Mouse (Mus musculus) CD4-positive, CD25-positive, alpha-beta regulatory T cell, adult 4 months (primary cell): ENCODE data around the gene Fam172a. TPM values are rescaled to one million over a fixed set of nuclear protein-coding genes. Genes with fewer than 3 reads are reported as not detected.

ENCODE experiments used
- ATAC-seq: one replicate; pipeline ENCODE4 v1.8.0; 2017
- polyA plus RNA-seq, 2 experiments: library from polyadenylated mRNA; unstranded; fragments of 100-300 nt; shearing (Covaris generic); gene quantifications; one replicate each; pipeline ENCODE4 v1.2.1; 2017

The Fam172a gene
- polyA plus RNA-seq, 2 experiments from 2014 or later: 28.8 to 33.1 TPM

DNA sequence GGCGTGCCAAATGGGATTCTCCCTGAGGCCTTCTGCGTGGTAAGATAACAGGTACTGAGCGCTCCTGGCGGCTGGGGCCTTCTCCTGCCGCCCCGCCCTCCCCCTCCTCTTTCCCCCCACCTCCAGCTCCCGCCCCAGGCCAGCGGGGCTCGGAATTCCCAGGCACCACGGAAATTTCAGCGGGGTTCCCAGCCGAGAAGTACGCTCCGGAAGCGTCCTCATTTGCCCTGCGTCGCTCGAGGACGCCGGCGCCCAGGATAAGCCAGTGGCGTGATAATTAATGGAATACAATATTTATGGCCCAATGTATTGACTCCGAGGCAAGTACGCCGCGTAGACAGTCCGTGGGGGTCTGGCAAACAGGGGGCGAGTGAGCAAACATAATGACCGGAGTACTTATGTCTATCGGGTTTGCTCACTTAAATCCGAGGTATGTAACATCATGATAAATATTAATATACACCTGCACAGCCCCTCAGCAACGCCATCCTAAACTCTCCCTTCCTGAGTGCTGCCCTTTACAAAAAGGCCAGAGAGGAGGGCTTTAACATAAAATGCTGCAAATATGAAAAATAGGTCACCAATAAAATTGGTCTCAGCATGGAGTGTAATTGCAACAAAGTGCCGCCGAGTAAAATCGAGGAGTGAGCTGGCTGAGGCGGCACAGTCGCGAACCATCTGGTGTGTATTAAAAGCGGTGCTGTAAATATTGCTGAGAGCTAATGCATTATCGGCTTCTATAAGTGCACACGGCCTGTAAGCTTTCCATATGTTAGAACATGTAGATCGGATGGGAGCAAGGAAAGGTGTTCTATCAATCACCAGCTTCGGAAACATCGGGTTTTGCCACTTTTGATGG, 479.5 kb downstream of the Fam172a start:
- no peak for ATAC-seq

- ATAC-seq: no peak
Observed at GRCm38 (mm10) chr13:78181930-78182558, 480.2 kb downstream of the Fam172a start.

- ATAC-seq: no peak
Observed at GRCm38 (mm10) chr13:78183004-78183403, 481.2 kb downstream of the Fam172a start.

DNA sequence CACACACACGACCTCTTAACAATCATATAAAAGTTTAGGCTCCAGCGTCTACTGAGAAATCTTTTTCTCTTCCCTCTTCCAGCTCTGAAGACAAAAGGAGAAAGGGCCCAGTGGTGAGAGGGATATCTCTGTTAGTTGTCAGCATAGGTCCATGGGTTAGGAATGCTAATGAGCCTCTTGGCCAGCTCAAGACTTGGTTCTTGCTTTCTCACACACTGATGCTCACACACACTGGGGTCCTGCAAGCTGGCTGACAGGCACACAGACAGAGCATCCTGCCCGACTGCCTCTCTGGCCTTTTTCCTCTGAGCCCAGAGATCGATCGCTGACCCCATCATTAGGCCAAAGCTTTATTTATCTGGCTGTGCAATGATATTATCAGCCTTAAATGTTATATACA, 482.2 kb downstream of the Fam172a start:
- ATAC-seq: no peak

- no peak for ATAC-seq
Observed at GRCm38 (mm10) chr13:78184786-78185466, 483.1 kb downstream of the Fam172a start.

- no peak for ATAC-seq
Observed at GRCm38 (mm10) chr13:78186340-78186946, 484.6 kb downstream of the Fam172a start.

DNA sequence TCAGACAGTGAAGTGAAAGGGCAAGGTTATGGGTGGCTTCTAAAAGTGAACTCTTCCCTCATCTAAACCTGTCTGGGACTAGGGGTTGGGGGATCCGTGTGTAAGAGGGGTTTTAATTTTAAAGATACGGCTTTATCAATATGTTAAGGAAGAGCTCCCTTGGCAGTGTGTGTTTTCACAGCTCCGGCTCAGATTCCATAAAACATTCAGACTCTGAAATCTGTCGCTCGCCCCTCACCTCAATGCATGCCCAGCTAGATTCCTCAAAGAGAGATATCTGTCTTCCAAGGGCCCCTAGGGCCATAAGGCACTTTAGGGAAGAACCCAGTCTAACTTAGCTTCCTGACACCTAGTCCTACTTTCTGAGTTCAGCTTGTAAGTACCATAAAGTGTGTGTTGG, 486.0 kb downstream of the Fam172a start:
- no peak for ATAC-seq

DNA sequence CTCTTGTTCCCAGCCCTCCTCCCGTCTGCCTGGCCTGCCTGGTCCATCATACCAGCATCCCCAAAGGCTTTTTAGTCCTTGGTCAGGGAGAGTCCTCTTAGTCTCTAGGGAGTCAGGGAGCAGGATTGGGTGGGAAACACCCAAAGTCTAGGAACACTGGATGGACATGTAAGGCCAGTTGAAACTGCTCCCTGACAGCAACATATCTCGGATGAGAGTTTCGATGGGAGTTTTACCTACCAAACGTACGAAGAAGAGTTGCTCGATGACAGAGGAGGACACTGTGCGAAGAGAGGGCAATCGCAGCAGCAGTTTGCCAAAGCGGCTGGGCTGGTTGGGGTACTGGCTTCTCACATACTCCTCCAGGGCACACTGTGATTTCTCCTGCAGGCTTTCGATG, 487.8 kb downstream of the Fam172a start:
- no peak for ATAC-seq

GRCm38 (mm10) chr13:78193211-78193610, 491.4 kb downstream of the Fam172a start:
- ATAC-seq: no peak

- ATAC-seq: no peak
Observed at GRCm38 (mm10) chr13:78194135-78194849, 492.5 kb downstream of the Fam172a start.

DNA sequence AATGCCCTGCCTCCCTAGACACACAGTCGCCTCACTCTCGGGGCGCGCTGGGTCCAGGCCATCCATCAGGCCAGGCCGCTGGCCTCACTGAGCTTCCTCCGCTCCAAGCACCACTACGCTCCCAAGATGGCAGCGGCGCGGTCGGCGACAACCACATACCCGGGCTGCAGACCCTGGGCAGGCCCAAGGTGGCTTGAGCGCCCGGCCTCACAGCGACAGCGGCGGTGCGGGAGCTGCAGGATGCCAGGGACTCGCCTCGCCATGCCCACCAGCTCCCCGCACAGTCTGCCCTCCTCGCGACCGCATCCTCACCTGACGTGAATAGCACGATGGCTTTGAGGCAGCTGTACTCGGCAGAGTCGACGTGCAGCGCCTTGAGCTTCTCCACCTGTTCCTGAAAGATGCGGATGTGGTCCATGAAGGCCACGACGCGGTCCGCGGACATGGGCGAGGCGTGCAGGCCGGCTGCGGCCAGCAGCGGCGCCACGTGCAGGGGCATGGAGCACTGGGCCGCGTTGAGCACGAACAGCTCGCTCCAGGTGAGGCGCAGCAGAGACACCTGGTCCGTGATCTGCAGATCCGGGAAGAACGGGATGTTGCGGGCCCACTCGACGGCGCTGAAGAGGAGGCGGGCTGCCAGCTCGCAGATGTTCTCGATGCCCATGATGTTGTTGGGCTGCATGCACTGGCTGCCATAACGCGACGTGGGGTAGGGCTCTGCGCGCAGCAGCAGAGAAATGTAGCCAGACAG, 493.2 kb downstream of the Fam172a start:
- ATAC-seq: no peak

DNA sequence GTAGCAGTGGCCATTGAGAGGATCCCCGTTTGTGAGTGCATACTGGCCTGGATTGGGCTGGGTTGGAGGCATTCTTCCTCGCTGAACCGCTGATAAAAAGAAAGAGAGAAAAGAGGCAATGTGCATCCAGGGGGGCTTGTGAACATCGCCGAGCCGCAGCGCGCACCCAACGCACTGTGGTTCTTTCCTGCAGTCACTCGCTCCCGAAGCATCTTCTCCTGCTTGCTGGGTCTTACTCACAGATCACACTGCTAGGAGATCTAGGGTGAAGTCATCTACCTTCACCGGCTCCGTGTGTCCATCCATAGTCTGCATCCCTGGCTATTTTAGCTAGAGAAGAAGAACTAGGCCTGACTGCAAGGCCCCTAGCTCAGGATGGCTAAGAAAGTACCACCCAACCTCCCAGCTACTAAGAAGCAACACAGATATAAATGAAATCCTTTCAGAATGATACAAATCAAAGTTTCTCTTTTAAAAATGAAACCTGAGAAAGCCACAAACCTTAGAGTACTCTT, 493.8 kb downstream of the Fam172a start:
- no peak for ATAC-seq

- no peak for ATAC-seq
Observed at GRCm38 (mm10) chr13:78196236-78196796, 494.5 kb downstream of the Fam172a start.

GRCm38 (mm10) chr13:78197286-78197818, 495.5 kb downstream of the Fam172a start:
- no peak for ATAC-seq

DNA sequence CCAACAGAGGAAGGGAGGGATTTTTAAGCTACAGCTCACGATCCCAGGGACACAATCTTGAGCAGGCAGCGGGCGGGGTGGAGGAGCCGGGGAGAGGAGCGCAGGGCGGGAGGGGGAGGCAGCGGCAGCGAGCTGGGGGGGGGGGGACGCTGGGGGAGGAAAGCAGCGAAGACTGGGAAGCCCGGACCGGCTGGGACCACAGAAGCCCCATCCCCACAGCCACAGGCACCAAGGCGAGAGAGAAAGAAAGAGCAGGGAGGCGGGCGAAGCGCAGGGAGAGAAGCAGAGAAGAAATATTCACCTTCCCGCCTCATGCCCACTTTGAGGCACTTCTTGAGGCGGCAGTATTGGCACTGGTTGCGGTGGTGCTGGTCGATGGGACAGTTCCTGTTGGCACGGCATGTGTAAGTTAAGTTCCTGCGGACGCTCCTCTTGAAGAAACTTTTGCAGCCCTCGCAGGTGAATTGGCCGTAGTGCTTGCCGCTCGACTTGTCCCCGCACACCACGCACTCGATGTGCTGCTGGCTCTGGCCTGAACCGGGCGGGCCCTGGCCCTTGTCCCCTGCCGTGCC, 496.1 kb downstream of the Fam172a start:
- ATAC-seq: no peak

- no peak for ATAC-seq
Observed at GRCm38 (mm10) chr13:78198391-78198870, 496.6 kb downstream of the Fam172a start.

- ATAC-seq: no peak
Observed at GRCm38 (mm10) chr13:78198871-78199641, 497.2 kb downstream of the Fam172a start.

GRCm38 (mm10) chr13:78199642-78200160, 497.9 kb downstream of the Fam172a start, which contains the start of gene Nr2f1:
TSS of gene Nr2f1 (minus strand) at chr13:78199757.
- ATAC-seq: no peak

GRCm38 (mm10) chr13:78200407-78200806, 498.6 kb downstream of the Fam172a start:
- ATAC-seq: no peak
